Mouse (Mus musculus): Measurements from ENCODE around the gene Shc2. TPM values are rescaled to one million over a fixed set of nuclear protein-coding genes. Genes with fewer than 3 reads are reported as not detected.

The Shc2 gene
- polyA plus RNA-seq, 1 experiment from 2014 or later, result 8.4 TPM

- DNase-seq (ENCODE audit: low spot score) (no peak), ATAC-seq (replicated peaks; ENCODE audit: low FRiP score, low TSS enrichment, low read depth) (no peak)
- no peaks in the 10 kb centered on the region for H3K4me1 ChIP-seq (replicated peaks; ENCODE audit: control insufficient read depth, insufficient read depth, low read length)
- H3K27me3 ChIP-seq (replicated peaks; ENCODE audit: control insufficient read depth, insufficient read depth, low read length), result no peaks in the 10 kb centered on the region
- H3K4me2 ChIP-seq (ENCODE audit: low read length), result no peak overlapping the region
- no peak overlapping the region for H3K9ac ChIP-seq (ENCODE audit: low read length)
- no peak overlapping the region for H3K4me3 ChIP-seq (ENCODE audit: low read depth, low read length)
- WGBS, result 88% methylated on average over 2 of the region's 2 CpGs
- no peaks in the 10 kb centered on the region for H3K9me3 ChIP-seq (ENCODE audit: control insufficient read depth, low read length)
- no peaks in the 10 kb centered on the region for H3K36me3 ChIP-seq (ENCODE audit: control insufficient read depth, insufficient read depth, low read length)
- no peak overlapping the region for H3K27ac ChIP-seq (ENCODE audit: low read depth)
These were observed 22.6 kb upstream of the Shc2 start for GRCm38 (mm10) chr10:79660298-79660697.

GRCm38 (mm10) chr10:79658829-79659228 lies 21.1 kb upstream of the Shc2 start:
- no peak overlapping the region for H3K4me2 ChIP-seq (ENCODE audit: low read length)
- no peak overlapping the region for H3K9ac ChIP-seq (ENCODE audit: low read length)
- no peaks in the 10 kb centered on the region for H3K27me3 ChIP-seq (replicated peaks; ENCODE audit: control insufficient read depth, insufficient read depth, low read length)
- H3K9me3 ChIP-seq (ENCODE audit: control insufficient read depth, low read length), result no peaks in the 10 kb centered on the region
- DNase-seq (ENCODE audit: low spot score) (no peak), ATAC-seq (replicated peaks; ENCODE audit: low FRiP score, low TSS enrichment, low read depth) (no peak)
- no peak overlapping the region for H3K4me3 ChIP-seq (ENCODE audit: low read depth, low read length)
- H3K4me1 ChIP-seq (replicated peaks; ENCODE audit: control insufficient read depth, insufficient read depth, low read length), result no peaks in the 10 kb centered on the region
- no peaks in the 10 kb centered on the region for H3K36me3 ChIP-seq (ENCODE audit: control insufficient read depth, insufficient read depth, low read length)
- 16% methylated on average over 4 of the region's 4 CpGs for WGBS
- H3K27ac ChIP-seq (ENCODE audit: low read depth), result no peak overlapping the region

GRCm38 (mm10) chr10:79654946-79655395 lies 17.3 kb upstream of the Shc2 start:
- ATAC-seq (replicated peaks; ENCODE audit: low FRiP score, low TSS enrichment, low read depth), result no peak

GRCm38 (mm10) chr10:79652789-79653188 lies 15.1 kb upstream of the Shc2 start:
- H3K9ac ChIP-seq (ENCODE audit: low read length), result no peak overlapping the region
- H3K4me2 ChIP-seq (ENCODE audit: low read length), result no peak overlapping the region
- ATAC-seq (replicated peaks; ENCODE audit: low FRiP score, low TSS enrichment, low read depth) (no peak), DNase-seq (ENCODE audit: low spot score) (no peak)
- no peak overlapping the region for H3K27ac ChIP-seq (ENCODE audit: low read depth)
- no peaks in the 10 kb centered on the region for H3K27me3 ChIP-seq (replicated peaks; ENCODE audit: control insufficient read depth, insufficient read depth, low read length)
- no peak overlapping the region for H3K4me3 ChIP-seq (ENCODE audit: low read depth, low read length)
- H3K9me3 ChIP-seq (ENCODE audit: control insufficient read depth, low read length), result no peaks in the 10 kb centered on the region
- no peaks in the 10 kb centered on the region for H3K36me3 ChIP-seq (ENCODE audit: control insufficient read depth, insufficient read depth, low read length)
- no peaks in the 10 kb centered on the region for H3K4me1 ChIP-seq (replicated peaks; ENCODE audit: control insufficient read depth, insufficient read depth, low read length)
- 88% methylated on average over 7 of the region's 7 CpGs for WGBS

More at GRCm38 (mm10) chr10:79654946-79655395, 17.3 kb upstream of the Shc2 start:
- Histone ChIP-seq H3K36me3 (ENCODE audit: control insufficient read depth, insufficient read depth, low read length) (no peaks in the 10 kb centered on the region), H3K4me1 (replicated peaks; ENCODE audit: control insufficient read depth, insufficient read depth, low read length) (no peaks in the 10 kb centered on the region), H3K27me3 (replicated peaks; ENCODE audit: control insufficient read depth, insufficient read depth, low read length) (no peaks in the 10 kb centered on the region), H3K27ac (ENCODE audit: low read depth) (no peak overlapping the region), H3K4me2 (ENCODE audit: low read length) (no peak overlapping the region), H3K9ac (ENCODE audit: low read length) (no peak overlapping the region), H3K4me3 (ENCODE audit: low read depth, low read length) (no peak overlapping the region), H3K9me3 (ENCODE audit: control insufficient read depth, low read length) (no peaks in the 10 kb centered on the region)
- no peak for DNase-seq (ENCODE audit: low spot score)
- WGBS, result 25% methylated on average over 1 of the region's 1 CpGs

GRCm38 (mm10) chr10:79649070-79649751 lies 11.5 kb upstream of the Shc2 start:
- WGBS, result 32% methylated on average over 7 of the region's 7 CpGs
- Histone ChIP-seq H3K4me1 (replicated peaks; ENCODE audit: control insufficient read depth, insufficient read depth, low read length) (no peaks in the 10 kb centered on the region), H3K9me3 (ENCODE audit: control insufficient read depth, low read length) (no peaks in the 10 kb centered on the region), H3K4me2 (ENCODE audit: low read length) (no peak overlapping the region), H3K27me3 (replicated peaks; ENCODE audit: control insufficient read depth, insufficient read depth, low read length) (no peaks in the 10 kb centered on the region), H3K9ac (ENCODE audit: low read length) (no peak overlapping the region), H3K4me3 (ENCODE audit: low read depth, low read length) (no peak overlapping the region), H3K27ac (ENCODE audit: low read depth) (no peak overlapping the region), H3K36me3 (ENCODE audit: control insufficient read depth, insufficient read depth, low read length) (no peaks in the 10 kb centered on the region)
- DNase-seq (ENCODE audit: low spot score), result peak; percentile 85
- peak; percentile 70; the same call in 1 of the 2 replicates for ATAC-seq (replicated peaks; ENCODE audit: low FRiP score, low TSS enrichment, low read depth)

GRCm38 (mm10) chr10:79645711-79646110 lies 8.0 kb upstream of the Shc2 start, which contains the start of gene Odf3l2:
Gene Odf3l2 (minus strand): TSS chr10:79645738.
- Histone ChIP-seq H3K27ac (ENCODE audit: low read depth) (no peak within 1 kb of the TSS), H3K4me3 (ENCODE audit: low read depth, low read length) (no peak within 1 kb of the TSS), H3K4me1 (replicated peaks; ENCODE audit: control insufficient read depth, insufficient read depth, low read length) (no peaks in the 10 kb centered on the region), H3K9me3 (ENCODE audit: control insufficient read depth, low read length) (no peaks in the 10 kb centered on the region), H3K27me3 (replicated peaks; ENCODE audit: control insufficient read depth, insufficient read depth, low read length) (no peaks in the 10 kb centered on the region), H3K4me2 (ENCODE audit: low read length) (no peak within 1 kb of the TSS), H3K9ac (ENCODE audit: low read length) (0 out of 2 replicates have a peak within 1 kb of the TSS, but pooled peaks have one; percentile 13), H3K36me3 (ENCODE audit: control insufficient read depth, insufficient read depth, low read length) (no peaks in the 10 kb centered on the region)
- 68% methylated on average over 8 of the region's 8 CpGs for WGBS
- no peak for ATAC-seq (replicated peaks; ENCODE audit: low FRiP score, low TSS enrichment, low read depth)
- DNase-seq (ENCODE audit: low spot score), result no peak

GRCm38 (mm10) chr10:79638486-79639204 lies 927 bp upstream of the Shc2 start:
- Histone ChIP-seq H3K4me3 (ENCODE audit: low read depth, low read length) (peak overlapping the region; percentile 61), H3K4me2 (ENCODE audit: low read length) (peak overlapping the region; percentile 87), H3K4me1 (replicated peaks; ENCODE audit: control insufficient read depth, insufficient read depth, low read length) (peaks cover 12% of the 10 kb centered on the region), H3K27ac (ENCODE audit: low read depth) (no peak overlapping the region), H3K27me3 (replicated peaks; ENCODE audit: control insufficient read depth, insufficient read depth, low read length) (no peaks in the 10 kb centered on the region), H3K36me3 (ENCODE audit: control insufficient read depth, insufficient read depth, low read length) (no peaks in the 10 kb centered on the region), H3K9ac (ENCODE audit: low read length) (peak overlapping the region; percentile 78; the same call in 1 of the 2 replicates), H3K9me3 (ENCODE audit: control insufficient read depth, low read length) (no peaks in the 10 kb centered on the region)
- WGBS, result 6% methylated on average over 23 of the region's 23 CpGs
- DNase-seq (ENCODE audit: low spot score), result peak; percentile 77
- ATAC-seq (replicated peaks; ENCODE audit: low FRiP score, low TSS enrichment, low read depth), result peak; percentile 61

GRCm38 (mm10) chr10:79636287-79636686 lies 1.4 kb downstream of the Shc2 start:
- H3K27ac ChIP-seq (ENCODE audit: low read depth), result no peak overlapping the region
- no peak overlapping the region for H3K9ac ChIP-seq (ENCODE audit: low read length)
- no peaks in the 10 kb centered on the region for H3K27me3 ChIP-seq (replicated peaks; ENCODE audit: control insufficient read depth, insufficient read depth, low read length)
- peaks cover 12% of the 10 kb centered on the region for H3K4me1 ChIP-seq (replicated peaks; ENCODE audit: control insufficient read depth, insufficient read depth, low read length)
- no peaks in the 10 kb centered on the region for H3K36me3 ChIP-seq (ENCODE audit: control insufficient read depth, insufficient read depth, low read length)
- no peak for DNase-seq (ENCODE audit: low spot score)
- no peak overlapping the region for H3K4me3 ChIP-seq (ENCODE audit: low read depth, low read length)
- no peak for ATAC-seq (replicated peaks; ENCODE audit: low FRiP score, low TSS enrichment, low read depth)
- no peak overlapping the region for H3K4me2 ChIP-seq (ENCODE audit: low read length)
- 82% methylated on average over 8 of the region's 8 CpGs for WGBS
- H3K9me3 ChIP-seq (ENCODE audit: control insufficient read depth, low read length), result no peaks in the 10 kb centered on the region
